In the genomic region with DNA sequence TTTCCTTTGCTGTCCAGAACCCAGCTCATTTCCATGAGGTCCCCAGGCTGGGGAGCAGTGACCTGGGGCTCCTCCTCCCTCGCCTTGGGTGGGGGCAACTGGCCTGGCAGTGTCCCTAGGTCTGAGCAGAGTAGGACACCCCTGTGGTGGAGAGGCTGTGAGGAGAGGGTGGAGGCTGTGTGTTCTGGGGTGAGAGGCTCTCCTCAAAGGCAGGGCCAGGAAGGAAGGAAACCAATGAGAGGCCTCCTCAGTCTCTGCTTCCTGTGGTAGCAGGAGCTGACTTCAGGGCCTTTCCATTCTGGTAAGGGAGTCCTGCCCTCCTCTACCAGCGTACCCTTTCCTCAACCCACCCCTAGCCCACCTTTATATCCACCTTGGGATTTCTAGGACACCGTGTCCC, we compare ENCODE assay signal across 8 mouse cellular contexts. TPM values are rescaled to one million over a fixed set of nuclear protein-coding genes. Genes with fewer than 3 reads are reported as not detected.
DNase-seq lines count a peak whose midpoint lies in the region; ATAC-seq and TF ChIP-seq lines count a peak whose summit lies in the region.

No protein-coding gene starts in this region.

- no peaks in the 10 kb centered on the region for H3K27me3 ChIP-seq in spleen, adult 2 months (ENCODE audit: control insufficient read depth, insufficient read depth, low read length)
- no peaks in the 10 kb centered on the region for H3K27me3 ChIP-seq in liver, embryonic 13.5 days
- no peaks in the 10 kb centered on the region for H3K27me3 ChIP-seq in stomach, embryonic 16.5 days (ENCODE audit: control insufficient read depth, insufficient read depth, low read length)

- H3K4me1 ChIP-seq in spleen, adult 2 months (ENCODE audit: control insufficient read depth, insufficient read depth, insufficient read length): peaks cover 16% of the 10 kb centered on the region; the same call in 1 of the 2 replicates
- H3K4me1 ChIP-seq in liver, embryonic 13.5 days (replicated peaks): peaks cover 15% of the 10 kb centered on the region
- no peaks in the 10 kb centered on the region for H3K4me1 ChIP-seq in stomach, embryonic 16.5 days (ENCODE audit: control insufficient read depth, insufficient read depth, low read length)

- no peak overlapping the region for H3K9ac ChIP-seq in liver, embryonic 13.5 days
- H3K9ac ChIP-seq in stomach, embryonic 16.5 days (ENCODE audit: low read length): no peak overlapping the region

- H3K4me2 ChIP-seq in liver, embryonic 13.5 days: 0 out of 2 replicates have a peak overlapping the region, but pooled peaks have one; percentile 23
- H3K4me2 ChIP-seq in stomach, embryonic 16.5 days (ENCODE audit: low read depth, low read length): 0 out of 2 replicates have a peak overlapping the region, but pooled peaks have one; percentile 6

- ATAC-seq in liver, embryonic 13.5 days (ENCODE audit: low read depth): peak; percentile 57
- peak; percentile 52; the same call in 1 of the 2 replicates for ATAC-seq in stomach, embryonic 16.5 days (ENCODE audit: insufficient read depth, low FRiP score)

- peak overlapping the region; percentile 61 for H3K27ac ChIP-seq in spleen, adult 2 months (ENCODE audit: insufficient read depth, low read length)
- H3K27ac ChIP-seq in liver, embryonic 13.5 days: no peak overlapping the region; the same call in 1 of the 2 replicates
- H3K27ac ChIP-seq in stomach, embryonic 16.5 days (ENCODE audit: low read length): peak overlapping the region; percentile 69

- whole genome bisulfite sequencing in spleen, adult 2 months: 25% methylated on average over 3 of the region's 3 CpGs
- WGBS in liver, embryonic 13.5 days (ENCODE audit: insufficient replicate concordance): 42% methylated on average over 3 of the region's 3 CpGs
- WGBS in stomach, embryonic 16.5 days: 78% methylated on average over 3 of the region's 3 CpGs

- TF ChIP-seq POLR2A in spleen, adult 2 months (IDR thresholded peaks at IDR 0.05; ENCODE audit: low read depth, low read length): no peak

- peak overlapping the region; percentile 40 for H3K4me3 ChIP-seq in spleen, adult 2 months (ENCODE audit: extremely low read depth, insufficient read depth, insufficient read length)
- H3K4me3 ChIP-seq in liver, embryonic 13.5 days (replicated peaks): no peak overlapping the region
- H3K4me3 ChIP-seq in stomach, embryonic 16.5 days (replicated peaks; ENCODE audit: low read length): no peak overlapping the region

- H3K9me3 ChIP-seq in liver, embryonic 13.5 days (replicated peaks): no peaks in the 10 kb centered on the region
- no peaks in the 10 kb centered on the region for H3K9me3 ChIP-seq in stomach, embryonic 16.5 days (replicated peaks; ENCODE audit: control insufficient read depth, low read length)

- no peaks in the 10 kb centered on the region for H3K36me3 ChIP-seq in spleen, adult 2 months (ENCODE audit: control insufficient read depth, insufficient read depth, low read length)
- no peaks in the 10 kb centered on the region for H3K36me3 ChIP-seq in liver, embryonic 13.5 days
- no peaks in the 10 kb centered on the region for H3K36me3 ChIP-seq in stomach, embryonic 16.5 days (ENCODE audit: control insufficient read depth, insufficient read depth, low read length)

- intact Hi-C loops in heart, postnatal 14 days (cut with DNase I): no loop called here

- no peak for TF ChIP-seq CTCF in spleen, adult 2 months (IDR thresholded peaks at IDR 0.05; ENCODE audit: extremely low read depth, insufficient read depth, insufficient read length, insufficient replicate concordance)

- DNase-seq in spleen, adult 2 months (ENCODE audit: low read depth in 1 of 2, low spot score in 2 of 2): no peak
- DNase-seq in spleen, adult 12 weeks (ENCODE audit: low spot score): no peak
- peak; percentile 37 to 53 for DNase-seq in heart, postnatal 14 days
- no peak for DNase-seq in liver, embryonic 13.5 days
- DNase-seq in cerebellum, postnatal 25 days: no peak
- DNase-seq in right cerebral cortex, adult 18-20 months: no peak
- no peak for DNase-seq in frontal cortex, postnatal 25 days (ENCODE audit: low spot score in 2 of 2)

RNA-seq across cellular contexts. Expression of a gene that starts 20.9 kb away (rescaled TPM):
- 0.09 and 0.29 TPM in 2 replicates for polyA plus RNA-seq in spleen, adult 2 months (2012; rRNA removed)
- under 1 TPM; 0.45 to 0.51 TPM for total RNA-seq in heart, postnatal 14 days (2021)
- polyA plus RNA-seq in liver, embryonic 13.5 days (2015; fragmentation: Nextera tagmentation; extraction: Ambion mirVana): 0.06 and 0.14 TPM in 2 replicates
- polyA plus RNA-seq in stomach, embryonic 16.5 days (2015; fragmentation: Nextera tagmentation; extraction: Ambion mirVana): 0.19 and 0.25 TPM in 2 replicates

RNA-seq across cellular contexts. Expression of a gene that starts 49.7 kb away (rescaled TPM):
- 8.9 and 11.3 TPM in 2 replicates for polyA plus RNA-seq in spleen, adult 2 months (2012; rRNA removed)
- total RNA-seq in heart, postnatal 14 days (2021): 10 to 100 TPM; 21.9 to 26.4 TPM
- polyA plus RNA-seq in liver, embryonic 13.5 days (2015; fragmentation: Nextera tagmentation; extraction: Ambion mirVana): 2.7 and 3.0 TPM in 2 replicates
- polyA plus RNA-seq in stomach, embryonic 16.5 days (2015; fragmentation: Nextera tagmentation; extraction: Ambion mirVana): 1.6 and 1.7 TPM in 2 replicates

Comparison
In these comparisons a context has a peak if more than half of its experiments do, and no peak if none do; other contexts are left out.
1. DNase-seq: peak in heart, postnatal 14 days (2 of 2); none in spleen, adult 2 months (0 of 2), spleen, adult 12 weeks (single experiment), liver, embryonic 13.5 days (single experiment), cerebellum, postnatal 25 days (0 of 2), right cerebral cortex, adult 18-20 months (single experiment) and frontal cortex, postnatal 25 days (0 of 2).